ENCODE assay signal across 15 mouse cellular contexts in the genomic region with DNA sequence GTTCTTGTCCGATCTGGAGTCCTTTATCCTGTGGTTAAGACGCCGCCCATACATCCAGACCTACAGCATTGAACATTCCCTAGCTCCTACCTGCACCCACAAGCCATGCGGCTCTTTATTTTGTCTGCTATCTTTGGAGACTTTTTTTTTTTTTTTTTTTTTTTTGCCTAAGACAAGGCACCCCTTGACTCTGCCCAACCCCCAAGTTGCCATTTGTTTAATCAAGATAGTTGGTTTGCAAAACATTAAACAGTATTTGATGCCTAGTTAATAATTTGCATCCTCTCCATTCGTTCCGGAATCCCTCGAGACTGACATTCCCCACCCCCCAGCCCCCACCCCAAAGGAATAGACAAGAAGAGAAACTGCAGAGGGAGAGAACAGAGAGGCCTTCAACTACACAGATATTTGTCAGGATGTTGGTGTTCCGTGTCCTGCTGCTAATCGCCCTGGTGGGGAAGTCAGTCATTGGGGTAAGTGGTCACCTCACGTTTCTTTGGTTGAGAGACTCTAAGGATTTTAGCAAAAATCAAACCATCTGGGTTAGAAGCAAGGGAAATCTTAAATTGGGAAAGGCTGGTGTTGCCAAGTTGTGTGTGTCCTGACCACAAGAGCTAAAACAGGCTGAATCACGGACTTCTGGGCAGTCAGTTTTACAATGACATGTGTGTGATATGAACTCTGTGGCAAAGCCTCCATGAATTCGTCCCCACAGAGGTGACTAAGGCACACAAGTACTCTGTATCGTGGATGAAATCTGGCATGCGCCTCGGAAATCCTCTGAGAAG. TPM values are rescaled to one million over a fixed set of nuclear protein-coding genes. Genes with fewer than 3 reads are reported as not detected.
DNase-seq lines count a peak whose midpoint lies in the region; ATAC-seq and TF ChIP-seq lines count a peak whose summit lies in the region.
"Had no signal": no experiment of that assay in that cellular context is flagged by ENCODE, and none has a peak within 500 bp of the region (broad histone marks: within the 10 kb centered on the region; RNA-seq: fewer than 3 reads in every experiment).

No protein-coding gene starts in this region.

- H3K4me3 ChIP-seq in kidney, adult 2 months (ENCODE audit: insufficient read depth, low read depth, low read length), result peak overlapping the region; percentile 54
- H3K4me3 ChIP-seq in kidney, embryonic 15.5 days (replicated peaks), result 0 out of 2 replicates have a peak overlapping the region, but pooled peaks have one; percentile 4
- peak overlapping the region; percentile 41 for H3K4me3 ChIP-seq in liver, embryonic 13.5 days (replicated peaks)
- no peak overlapping the region for H3K4me3 ChIP-seq in stomach, postnatal 0 days (ENCODE audit: low read depth, low read length)
- no peak overlapping the region for H3K4me3 ChIP-seq in forebrain, embryonic 16.5 days (replicated peaks; ENCODE audit: low read length)
- H3K4me3 ChIP-seq in thymus, adult 2 months (ENCODE audit: control insufficient read depth, insufficient read depth, low read length), result no peak overlapping the region
- H3K4me3 ChIP-seq: heart, embryonic 10.5 days; hindbrain, embryonic 15.5 days; limb, embryonic 13.5 days had no signal

- no peak for TF ChIP-seq CTCF in kidney, adult 2 months (conservative IDR thresholded peaks at IDR 0.05; ENCODE audit: insufficient read depth, insufficient read length, low read depth, low read length)
- no peak for TF ChIP-seq CTCF in stomach, postnatal 0 days (IDR thresholded peaks at IDR 0.05; ENCODE audit: low read depth)
- TF ChIP-seq CTCF in thymus, adult 2 months (IDR thresholded peaks at IDR 0.05; ENCODE audit: borderline replicate concordance, control insufficient read depth, extremely low read depth, insufficient read depth, low read length, poor library complexity), result no peak

- H3K9ac ChIP-seq in kidney, embryonic 15.5 days, result no peak overlapping the region
- H3K9ac ChIP-seq in liver, embryonic 13.5 days, result peak overlapping the region; percentile 52
- no peak overlapping the region for H3K9ac ChIP-seq in stomach, postnatal 0 days (ENCODE audit: low read length)
- no peak overlapping the region for H3K9ac ChIP-seq in forebrain, embryonic 16.5 days (replicated peaks; ENCODE audit: low read depth, low read length)
- H3K9ac ChIP-seq: hindbrain, embryonic 15.5 days; limb, embryonic 13.5 days had no signal

- peak overlapping the region; percentile 20 for H3K4me2 ChIP-seq in kidney, embryonic 15.5 days
- peak overlapping the region; percentile 46 for H3K4me2 ChIP-seq in liver, embryonic 13.5 days
- peak overlapping the region; percentile 38 for H3K4me2 ChIP-seq in stomach, postnatal 0 days (replicated peaks; ENCODE audit: low read depth)
- no peak overlapping the region for H3K4me2 ChIP-seq in forebrain, embryonic 16.5 days (ENCODE audit: low read length)
- H3K4me2 ChIP-seq: hindbrain, embryonic 15.5 days; limb, embryonic 13.5 days had no signal

- no peaks in the 10 kb centered on the region for H3K36me3 ChIP-seq in kidney, adult 2 months (ENCODE audit: control insufficient read depth, insufficient read depth, low read length)
- H3K36me3 ChIP-seq in kidney, embryonic 15.5 days, result no peaks in the 10 kb centered on the region
- H3K36me3 ChIP-seq in liver, embryonic 13.5 days, result no peaks in the 10 kb centered on the region
- H3K36me3 ChIP-seq in stomach, postnatal 0 days (ENCODE audit: control insufficient read depth, insufficient read depth, low read length), result no peaks in the 10 kb centered on the region
- H3K36me3 ChIP-seq in forebrain, embryonic 16.5 days (ENCODE audit: control insufficient read depth, insufficient read depth), result no peaks in the 10 kb centered on the region
- H3K36me3 ChIP-seq in thymus, adult 2 months (ENCODE audit: control insufficient read depth, insufficient read depth, low read length), result no peaks in the 10 kb centered on the region
- H3K36me3 ChIP-seq: heart, embryonic 10.5 days; hindbrain, embryonic 15.5 days; limb, embryonic 13.5 days had no signal

- no peak for TF ChIP-seq EP300 in stomach, postnatal 0 days (optimal IDR thresholded peaks at IDR 0.05)

- H3K4me1 ChIP-seq in kidney, adult 2 months (ENCODE audit: control insufficient read depth, insufficient read depth, low read length), result peaks cover 7% of the 10 kb centered on the region; the same call in 1 of the 2 replicates
- peaks cover 38% of the 10 kb centered on the region for H3K4me1 ChIP-seq in kidney, embryonic 15.5 days
- peaks cover 16% of the 10 kb centered on the region for H3K4me1 ChIP-seq in liver, embryonic 13.5 days (replicated peaks)
- H3K4me1 ChIP-seq in stomach, postnatal 0 days (replicated peaks; ENCODE audit: control insufficient read depth, insufficient read depth), result no peaks in the 10 kb centered on the region
- H3K4me1 ChIP-seq in forebrain, embryonic 16.5 days (replicated peaks; ENCODE audit: control insufficient read depth, insufficient read depth, low read length), result peaks cover 7% of the 10 kb centered on the region
- H3K4me1 ChIP-seq in thymus, adult 2 months (replicated peaks; ENCODE audit: control insufficient read depth, insufficient read depth, low read length), result no peaks in the 10 kb centered on the region
- H3K4me1 ChIP-seq: heart, embryonic 10.5 days had no signal

- WGBS in kidney, adult 2 months, result 53% methylated on average over 15 of the region's 15 CpGs
- WGBS in kidney, embryonic 15.5 days, result 72% methylated on average over 15 of the region's 15 CpGs
- 57% methylated on average over 15 of the region's 15 CpGs for WGBS in liver, embryonic 13.5 days (ENCODE audit: insufficient replicate concordance)
- WGBS in stomach, postnatal 0 days, result 63% methylated on average over 15 of the region's 15 CpGs
- WGBS in forebrain, embryonic 16.5 days, result 87% methylated on average over 15 of the region's 15 CpGs
- WGBS in thymus, adult 2 months, result 95% methylated on average over 15 of the region's 15 CpGs

- H3K27me3 ChIP-seq in kidney, adult 2 months (replicated peaks; ENCODE audit: control insufficient read depth, insufficient read depth, low read length), result no peaks in the 10 kb centered on the region
- no peaks in the 10 kb centered on the region for H3K27me3 ChIP-seq in kidney, embryonic 15.5 days
- no peaks in the 10 kb centered on the region for H3K27me3 ChIP-seq in liver, embryonic 13.5 days
- H3K27me3 ChIP-seq in stomach, postnatal 0 days (ENCODE audit: control insufficient read depth, insufficient read depth, low read length), result no peaks in the 10 kb centered on the region
- H3K27me3 ChIP-seq in forebrain, embryonic 16.5 days (replicated peaks; ENCODE audit: control insufficient read depth, insufficient read depth, low read length), result no peaks in the 10 kb centered on the region
- H3K27me3 ChIP-seq in thymus, adult 2 months (ENCODE audit: control insufficient read depth, insufficient read depth, low read length), result no peaks in the 10 kb centered on the region
- H3K27me3 ChIP-seq: hindbrain, embryonic 15.5 days; limb, embryonic 13.5 days had no signal

- DNase-seq in kidney, adult 2 months, result peak; percentile 62
- DNase-seq in kidney, postnatal 4 days, result no peak
- no peak for DNase-seq in liver, embryonic 13.5 days
- peak; percentile 37 for DNase-seq in stomach, postnatal 0 days (ENCODE audit: low spot score)
- DNase-seq in thymus, adult 2 months, result no peak
- no peak for DNase-seq in right cerebral cortex, postnatal 36 days (ENCODE audit: low spot score in 2 of 2)
- DNase-seq: gastrocnemius, postnatal 36 days; heart, postnatal 14 days; thymus, adult 18-20 months had no signal

- no peaks in the 10 kb centered on the region for H3K9me3 ChIP-seq in kidney, embryonic 15.5 days (replicated peaks)
- H3K9me3 ChIP-seq in liver, embryonic 13.5 days (replicated peaks), result no peaks in the 10 kb centered on the region
- no peaks in the 10 kb centered on the region for H3K9me3 ChIP-seq in stomach, postnatal 0 days (ENCODE audit: control insufficient read depth, low read length)
- H3K9me3 ChIP-seq in forebrain, embryonic 16.5 days (ENCODE audit: control insufficient read depth, low read length), result no peaks in the 10 kb centered on the region
- H3K9me3 ChIP-seq: heart, embryonic 10.5 days; hindbrain, embryonic 15.5 days; limb, embryonic 13.5 days had no signal

- peak overlapping the region; percentile 95 for H3K27ac ChIP-seq in kidney, adult 2 months (ENCODE audit: insufficient read depth, low read depth, low read length)
- H3K27ac ChIP-seq in kidney, embryonic 15.5 days, result peak overlapping the region; percentile 73
- peak overlapping the region; percentile 61 for H3K27ac ChIP-seq in liver, embryonic 13.5 days
- H3K27ac ChIP-seq in stomach, postnatal 0 days (replicated peaks), result 0 out of 2 replicates have a peak overlapping the region, but pooled peaks have one; percentile 30
- no peak overlapping the region for H3K27ac ChIP-seq in forebrain, embryonic 16.5 days (ENCODE audit: low read length)
- no peak overlapping the region for H3K27ac ChIP-seq in thymus, adult 2 months (ENCODE audit: control insufficient read depth, insufficient read depth, low read length)
- H3K27ac ChIP-seq: heart, embryonic 10.5 days; hindbrain, embryonic 15.5 days; limb, embryonic 13.5 days had no signal

- no peak for ATAC-seq in kidney, embryonic 15.5 days (replicated peaks; ENCODE audit: low FRiP score)
- ATAC-seq in liver, embryonic 13.5 days (ENCODE audit: low read depth), result no peak
- ATAC-seq in stomach, postnatal 0 days (ENCODE audit: low FRiP score, low TSS enrichment), result peak; percentile 56; the same call in 1 of the 2 replicates
- no peak for ATAC-seq in forebrain, embryonic 16.5 days
- ATAC-seq: activated CD4-positive, CD25-positive, alpha-beta regulatory T cell, adult 4 months had no signal

- no peak for TF ChIP-seq POLR2A in kidney, adult 2 months (IDR thresholded peaks at IDR 0.05; ENCODE audit: low read depth, low read length)
- TF ChIP-seq POLR2A in thymus, adult 2 months (IDR thresholded peaks at IDR 0.05; ENCODE audit: control insufficient read depth, extremely low read depth, insufficient read depth, low read length, poor library complexity), result no peak

RNA-seq across cellular contexts. Expression of a gene that starts 0.8 kb away (rescaled TPM):
- polyA plus RNA-seq in kidney, adult 2 months (2012; rRNA removed), result 303 and 362 TPM in 2 replicates
- 30.8 and 31.2 TPM in 2 replicates for polyA plus RNA-seq in kidney, embryonic 15.5 days (2015; fragmentation: Nextera tagmentation; extraction: Ambion mirVana)
- polyA plus RNA-seq in liver, embryonic 13.5 days (2015; fragmentation: Nextera tagmentation; extraction: Ambion mirVana), result 36.1 and 46.5 TPM in 2 replicates
- 28.9 and 29.1 TPM in 2 replicates for polyA plus RNA-seq in stomach, postnatal 0 days (2015; fragmentation: Nextera tagmentation; extraction: Ambion mirVana)
- polyA plus RNA-seq in forebrain, embryonic 16.5 days (2015; fragmentation: Nextera tagmentation; extraction: Ambion mirVana), result 0.20 TPM in 1 of 2 replicates, not detected in the other
- polyA plus RNA-seq in thymus, adult 2 months (2012; rRNA removed), result 0.15 and 0.55 TPM in 2 replicates
- polyA plus RNA-seq: activated CD4-positive, CD25-positive, alpha-beta regulatory T cell, adult 4 months had no signal

Comparison
In these comparisons a context has a peak if more than half of its experiments do, and no peak if none do; other contexts are left out.
1. DNase-seq: peak in kidney, adult 2 months (single experiment) and stomach, postnatal 0 days (single experiment); none in kidney, postnatal 4 days (0 of 2), liver, embryonic 13.5 days (single experiment), thymus, adult 2 months (single experiment) and right cerebral cortex, postnatal 36 days (0 of 2).
2. H3K27ac ChIP-seq: peak in kidney, adult 2 months (single experiment), kidney, embryonic 15.5 days (single experiment), liver, embryonic 13.5 days (single experiment) and stomach, postnatal 0 days (single experiment); none in forebrain, embryonic 16.5 days (single experiment) and thymus, adult 2 months (single experiment).
3. H3K4me3 ChIP-seq: peak in kidney, adult 2 months (single experiment), kidney, embryonic 15.5 days (single experiment) and liver, embryonic 13.5 days (single experiment); none in stomach, postnatal 0 days (single experiment), forebrain, embryonic 16.5 days (single experiment) and thymus, adult 2 months (single experiment).
4. RNA of a gene that starts 0.8 kb away (polyA plus RNA-seq): 303 to 362 TPM in kidney, adult 2 months, 36.1 to 46.5 TPM in liver, embryonic 13.5 days, 30.8 to 31.2 TPM in kidney, embryonic 15.5 days and 28.9 to 29.1 TPM in stomach, postnatal 0 days; 0.20 TPM in forebrain, embryonic 16.5 days and 0.15 to 0.55 TPM in thymus, adult 2 months; every median in the first group is over 10 times any median in the second.